In the genomic region with DNA sequence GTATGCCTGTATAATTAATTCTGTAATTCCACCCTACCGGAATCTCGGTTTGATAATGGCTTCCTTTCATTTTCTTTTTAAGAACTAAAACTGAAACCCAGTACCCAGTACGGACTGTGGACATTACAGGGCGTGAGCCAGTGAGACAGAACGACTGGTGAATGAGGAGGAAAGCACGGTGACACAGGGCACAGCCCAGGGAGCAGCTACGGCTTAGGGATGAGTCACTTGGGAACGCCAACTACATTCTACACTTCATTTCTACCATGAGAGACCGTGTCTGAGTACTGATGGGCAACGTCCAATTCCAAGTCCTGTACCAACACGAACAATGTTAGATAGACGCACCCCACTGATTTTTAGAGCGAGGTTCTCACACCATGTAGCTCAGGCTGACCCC, we compare ENCODE assay signal across 13 mouse cellular contexts.
"Had no signal": no experiment of that assay in that cellular context is flagged by ENCODE, and none has a peak within 500 bp of the region (broad histone marks: within the 10 kb centered on the region; RNA-seq: fewer than 3 reads in every experiment).

No protein-coding gene starts in this region.

- H3K4me1 ChIP-seq: limb, embryonic 10.5 days had no signal

- H3K9ac ChIP-seq: liver, embryonic 15.5 days; midbrain, embryonic 13.5 days; neural tube, embryonic 15.5 days had no signal

- ATAC-seq: lung, postnatal 0 days; midbrain, embryonic 13.5 days had no signal

- DNase-seq: kidney, adult 8-10 months; kidney, postnatal 25 days; lung, adult 2 months; lung, postnatal 36 days; right cerebral cortex, postnatal 14 days; thymus, adult 2 months; thymus, postnatal 25 days had no signal

- H3K4me3 ChIP-seq: limb, embryonic 10.5 days; liver, embryonic 15.5 days; midbrain, embryonic 13.5 days; neural tube, embryonic 15.5 days had no signal

- H3K9me3 ChIP-seq: limb, embryonic 10.5 days; liver, embryonic 15.5 days; midbrain, embryonic 13.5 days; neural tube, embryonic 15.5 days had no signal

- H3K27me3 ChIP-seq: liver, embryonic 15.5 days; midbrain, embryonic 13.5 days; neural tube, embryonic 15.5 days had no signal

- H3K4me2 ChIP-seq: liver, embryonic 11.5 days; liver, embryonic 15.5 days; midbrain, embryonic 13.5 days; neural tube, embryonic 15.5 days had no signal

- H3K27ac ChIP-seq: limb, embryonic 10.5 days; liver, embryonic 15.5 days; midbrain, embryonic 13.5 days; neural tube, embryonic 15.5 days had no signal
